Mouse (Mus musculus) liver, embryonic 13.5 days (tissue): ENCODE results near the gene 1700016D06Rik. TPM values are rescaled to one million over a fixed set of nuclear protein-coding genes. Genes with fewer than 3 reads are reported as not detected.
"Not testable (repeated sequence)": the region's sequence is repeated elsewhere in the genome, so short reads cannot be mapped to it uniquely, and the experiment has no call there.

Experiments
- ATAC-seq: fragments of 200-750 bp; cut with Nextera tagmentation; 2 replicates; pipeline ENCODE4 v1.8.0; 2017; ENCODE audit warnings: low read depth, mild to moderate bottlenecking, moderate number of reproducible peaks, moderate library complexity
- DNase-seq: peaks from one replicate; pipeline ENCODE4 v3.0.0; 2022
- H3K27ac ChIP-seq: fragments of 300-500 bp; sonication (generic); 2 replicates; pipeline ENCODE4 v1.5.1; 2015; ENCODE audit warnings: moderate library complexity, mild to moderate bottlenecking, inconsistent platforms
- H3K27me3 ChIP-seq: fragments of 300-500 bp; sonication (generic); 2 replicates; pipeline ENCODE4 v1.6.1; 2015; ENCODE audit warnings: mild to moderate bottlenecking, inconsistent platforms
- H3K36me3 ChIP-seq: fragments of 300-500 bp; sonication (generic); 2 replicates; pipeline ENCODE4 v1.6.1; 2015; ENCODE audit warnings: mild to moderate bottlenecking, inconsistent platforms
- H3K4me1 ChIP-seq: fragments of 300-500 bp; sonication (generic); replicated peaks from 2 replicates; pipeline ENCODE4 v1.6.1; 2015; ENCODE audit warnings: inconsistent platforms
- H3K4me2 ChIP-seq: fragments of 300-500 bp; sonication (generic); 2 replicates; pipeline ENCODE4 v1.6.1; 2015; ENCODE audit warnings: inconsistent platforms, mild to moderate bottlenecking, moderate library complexity
- H3K4me3 ChIP-seq: fragments of 300-500 bp; sonication (generic); replicated peaks from 2 replicates; pipeline ENCODE4 v1.5.1; 2015; ENCODE audit warnings: mild to moderate bottlenecking, inconsistent platforms
- H3K9ac ChIP-seq: fragments of 300-500 bp; sonication (generic); 2 replicates; pipeline ENCODE4 v1.6.1; 2015; ENCODE audit warnings: mild to moderate bottlenecking, inconsistent platforms
- H3K9me3 ChIP-seq: fragments of 300-500 bp; sonication (generic); replicated peaks from 2 replicates; pipeline ENCODE4 v1.6.1; 2016; ENCODE audit warnings: inconsistent platforms
- WGBS: fragments of 180-500 bp; shearing (Covaris S2); methylation state at CpG from one replicate; pipeline ENCODE4 v1.1.7; 2015; ENCODE audit not compliant: insufficient replicate concordance; 5-methylcytosine and 5-hydroxymethylcytosine counted together
- polyA plus RNA-seq: library from polyadenylated mRNA; unstranded; fragments of >200 nt; fragmentation: Nextera tagmentation; extraction: Ambion mirVana; gene quantifications from 2 replicates; pipeline ENCODE4 v1.2.1, GENCODE M21; 2015

Gene 1700016D06Rik
- polyA plus RNA-seq, 1 experiment from 2014 or later, result not detected

DNA sequence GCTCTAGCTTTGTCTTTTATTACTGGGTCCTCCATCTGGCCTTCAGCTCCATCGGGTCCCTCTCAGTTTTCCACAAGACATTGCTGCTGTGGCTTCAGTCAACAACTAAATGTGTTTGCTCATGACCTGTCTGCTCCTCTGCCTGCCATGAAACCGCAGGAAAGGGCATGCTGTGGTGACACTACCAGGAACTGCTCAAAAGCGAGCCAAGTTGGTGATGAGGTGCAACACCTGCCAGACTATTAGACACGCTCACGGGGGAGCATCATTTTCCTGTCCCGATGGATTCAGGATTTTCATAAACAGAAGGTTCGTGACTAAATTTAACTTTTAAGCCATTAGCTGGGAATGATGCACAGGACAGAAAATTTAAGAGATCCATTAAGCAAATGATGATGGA is 16.3 kb downstream of the 1700016D06Rik start:
- H3K9me3 ChIP-seq, result no peaks in the 10 kb centered on the region
- H3K4me3 ChIP-seq, result no peak overlapping the region
- no peaks in the 10 kb centered on the region for H3K36me3 ChIP-seq
- no peak for ATAC-seq
- no peak overlapping the region for H3K4me2 ChIP-seq
- no peak overlapping the region for H3K9ac ChIP-seq
- H3K27me3 ChIP-seq, result no peaks in the 10 kb centered on the region
- no peak for DNase-seq
- WGBS, result 68% methylated on average over 7 of the region's 7 CpGs
- no peak overlapping the region for H3K27ac ChIP-seq
- H3K4me1 ChIP-seq, result no peaks in the 10 kb centered on the region

DNA sequence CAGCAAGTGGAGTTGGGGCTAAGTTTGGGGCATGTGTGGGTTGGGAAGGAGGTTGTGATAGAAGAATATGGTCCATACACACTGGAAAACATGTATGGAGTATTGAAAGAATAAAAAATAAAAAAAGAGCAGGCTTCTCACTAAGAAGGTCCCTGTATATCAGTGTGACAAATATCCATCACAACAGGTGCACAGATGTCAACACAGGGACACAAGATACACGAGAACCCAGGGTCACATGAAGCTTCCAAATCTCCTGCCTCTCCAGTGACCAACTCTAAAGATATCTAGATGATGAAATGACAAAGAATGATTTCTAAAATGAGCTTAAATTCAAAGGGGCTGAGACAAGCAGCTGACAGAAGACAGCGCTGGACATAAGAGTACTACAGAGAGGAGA is 32.6 kb downstream of the 1700016D06Rik start:
- Histone ChIP-seq H3K4me1 (no peaks in the 10 kb centered on the region), H3K36me3 (no peaks in the 10 kb centered on the region), H3K4me3 (no peak overlapping the region), H3K27me3 (no peaks in the 10 kb centered on the region), H3K9me3 (no peaks in the 10 kb centered on the region), H3K27ac (no peak overlapping the region), H3K9ac (no peak overlapping the region), H3K4me2 (no peak overlapping the region)
- DNase-seq, result no peak
- WGBS, result 46% methylated on average over 2 of the region's 2 CpGs
- ATAC-seq, result no peak

DNA sequence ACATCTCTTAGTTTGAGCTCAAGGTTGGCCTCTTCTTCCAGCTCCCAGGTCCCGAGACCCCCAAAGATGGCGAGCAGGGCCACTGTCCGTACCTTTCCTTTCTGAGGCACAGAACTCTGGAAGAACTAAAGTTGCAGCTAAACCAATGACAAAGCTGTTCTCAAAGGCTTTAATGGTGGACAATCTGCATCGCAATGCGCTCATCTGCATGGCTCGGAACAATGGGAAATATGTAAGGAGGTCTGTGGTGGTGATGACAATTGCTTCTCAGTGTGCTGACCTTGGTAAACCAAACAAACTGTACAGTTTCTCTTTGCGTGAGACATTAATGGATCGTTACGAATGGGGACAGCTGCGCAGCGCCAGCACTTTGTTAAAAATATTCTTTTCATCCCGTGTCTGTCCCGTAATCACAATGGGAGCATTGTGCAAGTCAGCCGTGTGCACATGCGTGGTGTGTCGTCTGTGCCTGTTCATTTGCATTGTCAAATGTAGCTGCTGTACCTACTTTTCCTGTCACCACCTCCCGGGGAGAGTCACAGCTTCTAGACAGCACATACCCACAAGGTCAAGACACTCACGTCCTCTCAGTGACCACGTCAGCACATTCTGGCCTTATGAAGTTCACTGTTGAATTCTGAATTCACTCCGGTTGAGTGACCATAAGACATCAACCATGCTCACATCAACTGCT is 34.7 kb downstream of the 1700016D06Rik start:
- 74% methylated on average over 20 of the region's 20 CpGs for WGBS
- H3K9me3 ChIP-seq, DNase-seq, H3K4me1 ChIP-seq, H3K4me2 ChIP-seq, H3K4me3 ChIP-seq, H3K36me3 ChIP-seq, H3K9ac ChIP-seq, ATAC-seq, H3K27ac ChIP-seq, H3K27me3 ChIP-seq: not testable (repeated sequence)

DNA sequence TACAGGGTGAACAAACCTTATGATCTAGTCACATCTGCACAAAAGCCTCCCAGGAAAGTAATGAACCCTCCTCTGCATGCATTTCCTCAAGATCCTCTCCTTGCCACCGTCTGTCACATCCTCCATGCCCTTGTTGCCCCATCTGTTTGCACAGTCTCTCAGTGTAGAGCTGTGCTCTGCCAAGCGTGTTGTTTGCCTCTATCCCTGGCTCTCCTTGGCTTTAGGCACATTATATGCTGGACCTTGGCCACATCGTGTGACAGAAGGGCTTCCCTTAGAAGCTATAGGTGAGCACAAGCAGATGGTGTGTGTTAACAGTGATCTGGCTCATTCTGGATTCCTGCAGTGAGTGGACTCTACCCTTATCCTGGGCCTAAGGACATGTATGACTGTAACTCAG is 38.9 kb downstream of the 1700016D06Rik start:
- WGBS, result 63% methylated on average over 3 of the region's 3 CpGs
- H3K4me2 ChIP-seq, result no peak overlapping the region
- H3K4me1 ChIP-seq, result no peaks in the 10 kb centered on the region
- H3K4me3 ChIP-seq, result no peak overlapping the region
- H3K27me3 ChIP-seq, result no peaks in the 10 kb centered on the region
- H3K36me3 ChIP-seq, result no peaks in the 10 kb centered on the region
- H3K9ac ChIP-seq, result no peak overlapping the region
- ATAC-seq (no peak), DNase-seq (no peak)
- H3K9me3 ChIP-seq, result no peaks in the 10 kb centered on the region
- no peak overlapping the region for H3K27ac ChIP-seq

DNA sequence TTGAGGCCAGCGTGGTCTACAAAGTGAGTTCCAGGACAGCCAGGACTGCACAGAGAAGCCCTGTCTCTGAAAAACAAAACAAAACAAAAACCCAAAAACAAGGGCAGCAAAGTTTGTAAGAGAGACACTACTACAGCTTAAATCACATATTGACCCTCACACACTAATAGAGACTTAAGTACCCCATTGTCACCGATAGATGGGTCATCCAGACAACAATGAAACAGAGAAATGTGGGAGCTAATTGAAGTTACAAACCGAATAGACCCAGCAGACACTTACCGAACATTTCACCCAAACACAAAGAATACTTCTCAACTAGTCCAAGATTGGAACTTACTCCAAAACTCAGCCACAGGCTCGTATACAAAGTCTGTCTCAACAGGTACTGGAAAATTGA is 50.8 kb downstream of the 1700016D06Rik start:
- Histone ChIP-seq H3K4me2 (no peak overlapping the region), H3K9me3 (no peaks in the 10 kb centered on the region), H3K4me3 (no peak overlapping the region), H3K27me3 (no peaks in the 10 kb centered on the region), H3K9ac (no peak overlapping the region), H3K4me1 (no peaks in the 10 kb centered on the region), H3K36me3 (no peaks in the 10 kb centered on the region), H3K27ac (no peak overlapping the region)
- DNase-seq (no peak), ATAC-seq (no peak)
- WGBS, result 65% methylated on average over 5 of the region's 5 CpGs

DNA sequence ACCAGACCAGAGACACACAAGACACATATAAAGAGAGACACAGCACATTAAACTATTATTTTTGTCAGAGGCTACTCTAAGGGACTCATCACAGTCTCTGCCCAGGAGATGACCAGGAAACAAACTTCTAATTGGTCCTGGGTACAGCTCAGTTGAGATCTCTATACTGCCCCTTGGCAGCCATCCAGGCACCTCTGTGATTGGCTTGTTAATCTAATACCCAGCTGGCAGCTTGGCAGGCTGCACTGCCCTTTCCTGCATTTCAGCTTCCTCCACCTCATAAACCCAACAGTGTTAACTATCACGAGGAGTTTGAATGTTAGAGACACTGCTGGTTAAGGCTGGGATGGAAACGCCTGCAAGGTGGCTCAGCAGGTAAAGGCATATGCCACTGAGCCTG is 57.7 kb downstream of the 1700016D06Rik start:
- DNase-seq, result no peak
- H3K4me2 ChIP-seq, result no peak overlapping the region
- 65% methylated on average over 2 of the region's 2 CpGs for WGBS
- H3K4me1 ChIP-seq, result no peaks in the 10 kb centered on the region
- no peak overlapping the region for H3K9ac ChIP-seq
- no peak overlapping the region for H3K27ac ChIP-seq
- H3K9me3 ChIP-seq, result no peaks in the 10 kb centered on the region
- no peak for ATAC-seq
- H3K4me3 ChIP-seq, result no peak overlapping the region
- H3K36me3 ChIP-seq, result no peaks in the 10 kb centered on the region
- no peaks in the 10 kb centered on the region for H3K27me3 ChIP-seq

DNA sequence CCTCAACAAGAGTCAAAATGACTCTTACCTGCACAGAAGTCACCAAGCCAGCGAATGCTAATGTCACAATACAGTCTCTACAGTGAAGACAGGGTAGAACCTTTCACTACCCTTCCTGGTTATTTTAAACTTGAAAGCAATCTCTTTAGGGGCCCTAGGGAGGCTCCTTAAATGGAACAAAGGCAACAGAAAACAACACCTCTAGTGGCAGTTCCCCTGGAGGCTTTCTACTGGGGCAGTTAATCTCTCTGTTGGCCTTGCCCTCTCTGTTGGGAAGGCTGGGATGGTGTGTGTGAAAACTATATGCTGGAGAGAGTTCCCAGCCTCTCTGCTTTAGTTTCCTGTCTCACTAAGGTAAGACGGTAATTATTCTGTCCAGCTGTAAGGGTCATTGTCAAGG is 60.3 kb downstream of the 1700016D06Rik start:
- H3K4me2 ChIP-seq, result no peak overlapping the region
- H3K36me3 ChIP-seq, result no peaks in the 10 kb centered on the region
- H3K9me3 ChIP-seq, result no peaks in the 10 kb centered on the region
- no peaks in the 10 kb centered on the region for H3K27me3 ChIP-seq
- DNase-seq (no peak), ATAC-seq (no peak)
- H3K4me1 ChIP-seq, result peaks cover 12% of the 10 kb centered on the region
- no peak overlapping the region for H3K27ac ChIP-seq
- no peak overlapping the region for H3K9ac ChIP-seq
- WGBS, result 46% methylated on average over 2 of the region's 2 CpGs
- no peak overlapping the region for H3K4me3 ChIP-seq

DNA sequence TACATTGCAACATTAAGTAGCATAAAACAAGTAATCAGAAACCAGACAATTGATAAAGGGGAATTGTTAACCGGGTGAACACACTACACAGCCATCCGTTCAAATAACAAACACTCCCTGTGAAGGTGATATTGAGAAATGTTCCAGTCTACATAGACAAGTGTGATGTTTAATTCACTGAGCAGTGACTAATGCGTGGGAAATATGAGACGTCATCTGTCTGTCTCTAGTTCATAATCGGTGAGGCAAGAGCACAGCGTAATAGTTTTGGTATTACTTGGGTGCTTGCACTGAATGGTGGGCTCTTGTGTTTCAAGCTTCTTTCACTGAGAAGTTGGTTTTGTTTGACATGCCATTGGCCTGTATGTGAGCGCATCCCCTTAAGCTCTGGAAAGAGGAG is 63.3 kb downstream of the 1700016D06Rik start:
- Histone ChIP-seq H3K27ac (no peak overlapping the region), H3K9ac (no peak overlapping the region), H3K27me3 (no peaks in the 10 kb centered on the region), H3K4me3 (no peak overlapping the region), H3K9me3 (no peaks in the 10 kb centered on the region), H3K36me3 (peaks cover 6% of the 10 kb centered on the region), H3K4me1 (peaks cover 35% of the 10 kb centered on the region), H3K4me2 (no peak overlapping the region)
- ATAC-seq, result no peak
- no peak for DNase-seq
- WGBS, result 86% methylated on average over 7 of the region's 7 CpGs

DNA sequence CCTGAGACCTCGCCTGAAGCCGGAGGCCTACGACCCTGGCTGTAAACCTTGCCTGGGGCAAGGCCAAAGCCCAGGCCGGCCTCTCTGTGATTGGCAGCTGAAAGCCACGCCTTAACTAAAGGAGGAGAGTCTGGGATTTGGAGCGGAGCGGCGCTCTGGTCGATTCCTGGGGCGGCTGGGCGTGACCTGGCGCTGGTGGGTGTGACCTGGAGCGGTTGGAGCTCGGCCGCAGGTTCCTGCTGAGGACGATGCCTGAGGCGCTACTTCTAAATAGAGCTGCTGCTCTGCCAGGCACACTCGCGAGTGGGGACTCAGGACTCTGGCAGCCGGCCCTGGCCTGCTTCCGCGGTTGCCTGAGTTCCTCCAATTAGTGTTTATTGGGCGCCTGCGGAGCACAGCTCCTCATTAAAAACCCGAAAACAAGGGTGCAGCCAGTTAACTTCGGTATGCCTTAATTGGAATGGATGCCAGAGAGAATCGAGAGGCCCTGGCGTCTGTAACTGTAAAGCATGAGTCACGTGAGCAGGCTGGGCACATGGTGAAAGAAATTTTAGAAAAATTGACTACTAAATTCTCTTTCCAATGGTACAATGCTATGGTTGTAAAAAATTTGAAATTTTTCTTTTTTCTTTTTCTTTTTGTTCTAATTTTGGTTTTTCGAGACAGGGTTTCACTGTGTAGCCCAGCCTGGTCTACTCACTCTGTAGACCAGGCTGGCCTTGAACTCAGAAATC is 64.4 kb downstream of the 1700016D06Rik start:
- H3K9ac ChIP-seq, result peak overlapping the region; percentile 71
- whole genome bisulfite sequencing, result 3% methylated on average over 30 of the region's 30 CpGs
- H3K27ac ChIP-seq, result peak overlapping the region; percentile 95
- peaks cover 38% of the 10 kb centered on the region for H3K4me1 ChIP-seq
- H3K27me3 ChIP-seq, result no peaks in the 10 kb centered on the region
- DNase-seq (peak; percentile 90), ATAC-seq (peak; percentile 77)
- H3K4me3 ChIP-seq, result peak overlapping the region; percentile 94
- H3K9me3 ChIP-seq, result no peaks in the 10 kb centered on the region
- peak overlapping the region; percentile 96 for H3K4me2 ChIP-seq
- peaks cover 14% of the 10 kb centered on the region for H3K36me3 ChIP-seq

DNA sequence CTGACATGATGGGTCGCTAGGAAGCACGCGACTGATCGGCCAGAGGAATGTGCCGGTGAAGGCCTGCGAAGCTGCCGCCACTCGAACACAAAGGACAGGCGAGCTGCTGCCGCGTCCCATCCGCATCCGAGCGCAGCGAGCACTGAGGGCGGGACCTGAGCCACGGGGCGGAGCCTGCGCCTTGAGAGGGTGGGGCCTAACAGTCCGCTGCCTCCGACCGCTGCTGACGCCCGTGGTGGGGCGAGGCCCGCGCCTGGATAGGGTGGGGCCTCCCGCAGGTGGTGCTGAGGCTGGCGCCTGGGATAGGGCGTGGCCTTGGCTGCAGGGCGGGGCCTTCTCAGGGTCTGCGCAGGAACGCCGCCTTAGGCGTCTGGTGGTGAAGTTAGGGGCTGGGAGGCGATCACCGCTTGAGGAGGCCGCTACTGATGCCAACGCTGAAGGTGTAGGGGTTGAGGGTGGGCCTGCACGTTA is 65.2 kb downstream of the 1700016D06Rik start, which contains the start of gene Ankrd10:
Gene Ankrd10, minus strand, starts transcription at position 147 of the 471 bp plus-strand sequence.
- Histone ChIP-seq H3K9me3 (no peaks in the 10 kb centered on the region), H3K4me3 (peak within 1 kb of the TSS; percentile 94), H3K4me1 (peaks cover 38% of the 10 kb centered on the region), H3K27me3 (no peaks in the 10 kb centered on the region), H3K27ac (peak within 1 kb of the TSS; percentile 95), H3K4me2 (peak within 1 kb of the TSS; percentile 96), H3K9ac (peak within 1 kb of the TSS; percentile 92), H3K36me3 (peaks cover 21% of the 10 kb centered on the region)
- ATAC-seq (peak; percentile 92), DNase-seq (peak; percentile 98)
- WGBS, result 0% methylated on average over 40 of the region's 40 CpGs

DNA sequence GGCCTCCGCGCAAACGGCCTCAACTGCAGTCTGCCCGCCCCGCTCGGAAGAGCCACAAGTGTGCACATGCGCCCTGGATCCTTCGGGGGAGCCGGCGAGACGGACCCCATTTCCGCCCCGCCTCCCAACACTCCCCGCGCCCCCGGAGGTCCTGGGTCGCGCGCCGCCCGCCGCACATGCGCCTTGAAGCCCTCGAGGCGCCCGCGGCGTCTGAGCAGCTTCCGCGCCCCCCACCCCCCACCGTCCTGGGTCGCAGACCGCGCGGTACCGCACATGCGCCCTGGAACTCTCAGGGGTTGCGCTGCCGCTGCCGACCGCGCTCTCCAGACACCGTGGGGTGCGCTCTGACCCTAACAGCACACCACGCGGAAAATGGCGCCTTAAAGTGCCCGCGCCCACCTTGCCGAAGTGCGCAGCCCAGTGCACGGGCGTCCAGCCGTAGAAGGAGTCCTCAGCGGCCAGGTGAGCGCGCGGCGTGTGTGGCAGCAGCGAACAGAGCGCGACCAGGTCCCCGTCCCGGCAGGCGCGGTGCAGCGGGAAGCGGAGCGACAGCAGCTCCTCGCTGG is 65.8 kb downstream of the 1700016D06Rik start:
- ATAC-seq (peak; percentile 45), DNase-seq (peak; percentile 78)
- Histone ChIP-seq H3K4me3 (peak overlapping the region; percentile 94), H3K4me1 (peaks cover 38% of the 10 kb centered on the region), H3K4me2 (peak overlapping the region; percentile 96), H3K9ac (peak overlapping the region; percentile 92), H3K27me3 (no peaks in the 10 kb centered on the region), H3K9me3 (no peaks in the 10 kb centered on the region), H3K27ac (peak overlapping the region; percentile 95), H3K36me3 (peaks cover 27% of the 10 kb centered on the region)
- under 1% methylated on average over 70 of the region's 70 CpGs for WGBS
